Mouse (Mus musculus) neural tube, embryonic 12.5 days (tissue): ENCODE results near the gene Cldn4. TPM values are rescaled to one million over a fixed set of nuclear protein-coding genes. Genes with fewer than 3 reads are reported as not detected.
"Not testable (repeated sequence)": the region's sequence is repeated elsewhere in the genome, so short reads cannot be mapped to it uniquely, and the experiment has no call there.

Source experiments
- ATAC-seq: fragments of 200-750 bp; cut with Nextera tagmentation; 2 replicates; pipeline ENCODE4 v1.8.0; 2017; ENCODE audit warnings: low read depth, mild to moderate bottlenecking, moderate TSS enrichment, moderate library complexity; ENCODE audit not compliant: low FRiP score
- H3K27ac ChIP-seq: fragments of 300-500 bp; sonication (generic); 2 replicates; pipeline ENCODE4 v1.5.1; 2016
- H3K27me3 ChIP-seq: fragments of 300-500 bp; sonication (generic); replicated peaks from 2 replicates; pipeline ENCODE4 v1.6.1; 2016; ENCODE audit warnings: mild to moderate bottlenecking
- H3K36me3 ChIP-seq: fragments of 300-500 bp; sonication (generic); 2 replicates; pipeline ENCODE4 v1.6.1; 2016; ENCODE audit warnings: mild to moderate bottlenecking
- H3K4me1 ChIP-seq: fragments of 300-500 bp; sonication (generic); 2 replicates; pipeline ENCODE4 v1.6.1; 2016
- H3K4me2 ChIP-seq: fragments of 300-500 bp; sonication (generic); replicated peaks from 2 replicates; pipeline ENCODE4 v1.6.1; 2016; ENCODE audit warnings: mild to moderate bottlenecking
- H3K4me3 ChIP-seq: fragments of 300-500 bp; sonication (generic); 2 replicates; pipeline ENCODE4 v1.5.1; 2016
- H3K9ac ChIP-seq: fragments of 300-500 bp; sonication (generic); 2 replicates; pipeline ENCODE4 v1.6.1; 2016; ENCODE audit warnings: mild to moderate bottlenecking
- H3K9me3 ChIP-seq: fragments of 300-500 bp; sonication (generic); 2 replicates; pipeline ENCODE4 v1.6.1; 2016; ENCODE audit warnings: mild to moderate bottlenecking
- WGBS: fragments of 180-500 bp; shearing (Covaris S2); methylation state at CpG from one replicate; pipeline ENCODE4 v1.1.7; 2016; 5-methylcytosine and 5-hydroxymethylcytosine counted together
- polyA plus RNA-seq: library from polyadenylated mRNA; unstranded; fragments of >200 nt; fragmentation: Nextera tagmentation; extraction: Ambion mirVana; gene quantifications from 2 replicates; pipeline ENCODE4 v1.2.1, GENCODE M21; 2016

Cldn4 gene
- polyA plus RNA-seq, 1 experiment from 2014 or later = 2.1 TPM

GRCm38 (mm10) chr5:134939069-134939468 is 7.7 kb downstream of the Cldn4 start:
- no peaks in the 10 kb centered on the region for H3K27me3 ChIP-seq
- H3K9ac ChIP-seq = no peak overlapping the region
- WGBS = 77% methylated on average over 3 of the region's 3 CpGs
- no peaks in the 10 kb centered on the region for H3K36me3 ChIP-seq
- no peak overlapping the region for H3K4me3 ChIP-seq
- no peaks in the 10 kb centered on the region for H3K4me1 ChIP-seq
- no peaks in the 10 kb centered on the region for H3K9me3 ChIP-seq
- no peak overlapping the region for H3K27ac ChIP-seq
- no peak overlapping the region for H3K4me2 ChIP-seq
- no peak for ATAC-seq

- no peaks in the 10 kb centered on the region for H3K9me3 ChIP-seq
- ATAC-seq = no peak
- no peak overlapping the region for H3K27ac ChIP-seq
- H3K9ac ChIP-seq = no peak overlapping the region
- WGBS = 89% methylated on average over 6 of the region's 6 CpGs
- H3K4me2 ChIP-seq = no peak overlapping the region
- H3K4me1 ChIP-seq = peaks cover 8% of the 10 kb centered on the region
- no peak overlapping the region for H3K4me3 ChIP-seq
- no peaks in the 10 kb centered on the region for H3K36me3 ChIP-seq
- no peaks in the 10 kb centered on the region for H3K27me3 ChIP-seq
Measured at GRCm38 (mm10) chr5:134936626-134937185, 10.0 kb downstream of the Cldn4 start.

- WGBS = 93% methylated on average over 6 of the region's 6 CpGs
- Histone ChIP-seq H3K27me3 (no peaks in the 10 kb centered on the region), H3K4me1 (peaks cover 8% of the 10 kb centered on the region), H3K9me3 (no peaks in the 10 kb centered on the region), H3K27ac (no peak overlapping the region), H3K36me3 (no peaks in the 10 kb centered on the region), H3K4me2 (no peak overlapping the region), H3K9ac (no peak overlapping the region), H3K4me3 (no peak overlapping the region)
- ATAC-seq = no peak
Measured at GRCm38 (mm10) chr5:134936051-134936450, 10.7 kb downstream of the Cldn4 start.

- Histone ChIP-seq H3K27ac (no peak overlapping the region), H3K4me1 (peaks cover 8% of the 10 kb centered on the region), H3K9me3 (no peaks in the 10 kb centered on the region), H3K9ac (no peak overlapping the region), H3K27me3 (no peaks in the 10 kb centered on the region), H3K36me3 (no peaks in the 10 kb centered on the region), H3K4me2 (no peak overlapping the region), H3K4me3 (no peak overlapping the region)
- no peak for ATAC-seq
- WGBS = 89% methylated on average over 3 of the region's 3 CpGs
Measured at GRCm38 (mm10) chr5:134934666-134935065, 12.1 kb downstream of the Cldn4 start.

- not testable (repeated sequence) for H3K4me2 ChIP-seq, H3K4me1 ChIP-seq, H3K36me3 ChIP-seq, H3K9me3 ChIP-seq, H3K4me3 ChIP-seq, H3K27ac ChIP-seq, ATAC-seq, H3K27me3 ChIP-seq, H3K9ac ChIP-seq
- WGBS = 91% methylated on average over 5 of the region's 5 CpGs
Measured at GRCm38 (mm10) chr5:134933686-134934085, 13.0 kb downstream of the Cldn4 start.

GRCm38 (mm10) chr5:134933281-134933680 is 13.5 kb downstream of the Cldn4 start:
- H3K4me1 ChIP-seq = peaks cover 8% of the 10 kb centered on the region
- H3K4me2 ChIP-seq = peak overlapping the region; percentile 95; the same call in 1 of the 2 replicates
- no peaks in the 10 kb centered on the region for H3K27me3 ChIP-seq
- WGBS = 92% methylated on average over 8 of the region's 8 CpGs
- no peak overlapping the region for H3K27ac ChIP-seq
- H3K4me3 ChIP-seq = no peak overlapping the region
- no peaks in the 10 kb centered on the region for H3K36me3 ChIP-seq
- no peaks in the 10 kb centered on the region for H3K9me3 ChIP-seq
- H3K9ac ChIP-seq = no peak overlapping the region
- ATAC-seq = no peak

GRCm38 (mm10) chr5:134932903-134933276 is 13.8 kb downstream of the Cldn4 start:
- Histone ChIP-seq H3K9me3 (no peaks in the 10 kb centered on the region), H3K9ac (peak overlapping the region; percentile 65; the same call in 1 of the 2 replicates), H3K27me3 (no peaks in the 10 kb centered on the region), H3K27ac (no peak overlapping the region), H3K4me1 (peaks cover 8% of the 10 kb centered on the region), H3K36me3 (no peaks in the 10 kb centered on the region), H3K4me3 (peak overlapping the region; percentile 66), H3K4me2 (peak overlapping the region; percentile 95)
- peak; percentile 43; the same call in 1 of the 2 replicates for ATAC-seq
- 50% methylated on average over 9 of the region's 9 CpGs for WGBS

- H3K27me3 ChIP-seq = no peaks in the 10 kb centered on the region
- under 1% methylated on average over 41 of the region's 41 CpGs for WGBS
- peak within 1 kb of the TSS; percentile 65 for H3K9ac ChIP-seq
- no peaks in the 10 kb centered on the region for H3K9me3 ChIP-seq
- no peaks in the 10 kb centered on the region for H3K36me3 ChIP-seq
- H3K27ac ChIP-seq = no peak within 1 kb of the TSS
- peak within 1 kb of the TSS; percentile 66 for H3K4me3 ChIP-seq
- H3K4me2 ChIP-seq = peak within 1 kb of the TSS; percentile 95
- peaks cover 8% of the 10 kb centered on the region for H3K4me1 ChIP-seq
- ATAC-seq = peak; percentile 96
Measured at GRCm38 (mm10) chr5:134932179-134932902, 14.4 kb downstream of the Cldn4 start, which contains the start of gene Mettl27. Gene Mettl27 (plus strand): TSS chr5:134932368.

- no peak overlapping the region for H3K4me3 ChIP-seq
- no peaks in the 10 kb centered on the region for H3K9me3 ChIP-seq
- H3K27me3 ChIP-seq = no peaks in the 10 kb centered on the region
- H3K27ac ChIP-seq = no peak overlapping the region
- no peak for ATAC-seq
- 82% methylated on average over 2 of the region's 2 CpGs for WGBS
- no peaks in the 10 kb centered on the region for H3K36me3 ChIP-seq
- H3K4me2 ChIP-seq = no peak overlapping the region
- H3K4me1 ChIP-seq = peaks cover 8% of the 10 kb centered on the region
- H3K9ac ChIP-seq = no peak overlapping the region
Measured at GRCm38 (mm10) chr5:134929988-134930387, 16.7 kb downstream of the Cldn4 start.

GRCm38 (mm10) chr5:134926726-134927125 is 20.0 kb downstream of the Cldn4 start:
- H3K27me3 ChIP-seq = no peaks in the 10 kb centered on the region
- no peak for ATAC-seq
- no peaks in the 10 kb centered on the region for H3K4me1 ChIP-seq
- no peaks in the 10 kb centered on the region for H3K9me3 ChIP-seq
- WGBS = 84% methylated on average over 4 of the region's 4 CpGs
- no peak overlapping the region for H3K4me3 ChIP-seq
- no peak overlapping the region for H3K9ac ChIP-seq
- no peaks in the 10 kb centered on the region for H3K36me3 ChIP-seq
- no peak overlapping the region for H3K4me2 ChIP-seq
- no peak overlapping the region for H3K27ac ChIP-seq

GRCm38 (mm10) chr5:134923141-134923540 is 23.6 kb downstream of the Cldn4 start:
- Histone ChIP-seq H3K36me3 (no peaks in the 10 kb centered on the region), H3K27ac (no peak overlapping the region), H3K4me3 (no peak overlapping the region), H3K9ac (no peak overlapping the region), H3K4me2 (no peak overlapping the region), H3K9me3 (no peaks in the 10 kb centered on the region), H3K4me1 (no peaks in the 10 kb centered on the region), H3K27me3 (no peaks in the 10 kb centered on the region)
- ATAC-seq = no peak
- WGBS = 72% methylated on average over 6 of the region's 6 CpGs

- no peaks in the 10 kb centered on the region for H3K4me1 ChIP-seq
- no peak for ATAC-seq
- H3K36me3 ChIP-seq = no peaks in the 10 kb centered on the region
- H3K4me3 ChIP-seq = no peak overlapping the region
- WGBS = 95% methylated on average over 8 of the region's 8 CpGs
- H3K27me3 ChIP-seq = no peaks in the 10 kb centered on the region
- no peak overlapping the region for H3K27ac ChIP-seq
- H3K4me2 ChIP-seq = no peak overlapping the region
- H3K9me3 ChIP-seq = no peaks in the 10 kb centered on the region
- no peak overlapping the region for H3K9ac ChIP-seq
Measured at GRCm38 (mm10) chr5:134921106-134921505, 25.6 kb downstream of the Cldn4 start.
